Mouse (Mus musculus) midbrain, postnatal 0 days (tissue): ENCODE data around the gene Sema4d. TPM values are rescaled to one million over a fixed set of nuclear protein-coding genes. Genes with fewer than 3 reads are reported as not detected.

Experiments
- ATAC-seq: fragments of 200-750 bp; cut with Nextera tagmentation; 2 replicates; pipeline ENCODE4 v1.8.0; 2017; ENCODE audit warnings: moderate number of reproducible peaks, mild to moderate bottlenecking, moderate TSS enrichment, moderate library complexity; ENCODE audit not compliant: low FRiP score
- DNase-seq: peaks from one replicate; pipeline ENCODE4 v3.0.0-alpha.2; 2015; ENCODE audit warnings: low spot score
- H3K27ac ChIP-seq: fragments of 300-500 bp; sonication (generic); 2 replicates; pipeline ENCODE4 v1.5.1; 2014; ENCODE audit warnings: low read depth, mild to moderate bottlenecking, low read length, mixed read lengths
- H3K27me3 ChIP-seq: fragments of 300-500 bp; sonication (generic); 2 replicates; pipeline ENCODE4 v1.6.1; 2014; ENCODE audit warnings: low read length, control low read depth, mixed read lengths; ENCODE audit not compliant: insufficient read depth
- H3K36me3 ChIP-seq: fragments of 300-500 bp; sonication (generic); 2 replicates; pipeline ENCODE4 v1.6.1; 2014; ENCODE audit warnings: low read length, control low read depth, mixed read lengths; ENCODE audit not compliant: insufficient read depth
- H3K4me1 ChIP-seq: fragments of 300-500 bp; sonication (generic); 2 replicates; pipeline ENCODE4 v1.6.1; 2014; ENCODE audit warnings: mild to moderate bottlenecking, control low read depth, antibody characterized with exemption, low read length, mixed read lengths; ENCODE audit not compliant: insufficient read depth
- H3K4me2 ChIP-seq: fragments of 300-500 bp; sonication (generic); 2 replicates; pipeline ENCODE4 v1.6.1; 2014; ENCODE audit warnings: low read depth, mild to moderate bottlenecking, low read length, mixed read lengths; ENCODE audit not compliant: poor library complexity, severe bottlenecking
- H3K4me3 ChIP-seq: fragments of 300-500 bp; sonication (generic); 2 replicates; pipeline ENCODE4 v1.5.1; 2014; ENCODE audit warnings: low read depth, mild to moderate bottlenecking, low read length, moderate library complexity
- H3K9ac ChIP-seq: fragments of 300-500 bp; sonication (generic); replicated peaks from 2 replicates; pipeline ENCODE4 v1.6.1; 2014; ENCODE audit warnings: mild to moderate bottlenecking, low read length, moderate library complexity, mixed read lengths; ENCODE audit not compliant: poor library complexity, severe bottlenecking
- H3K9me3 ChIP-seq: fragments of 300-500 bp; sonication (generic); 2 replicates; pipeline ENCODE4 v1.6.1; 2016; ENCODE audit warnings: low read length, control low read depth
- CTCF ChIP-seq: IDR thresholded peaks from 2 replicates; pipeline ENCODE4 v1.5.1; 2016; ENCODE audit warnings: antibody characterized with exemption, mild to moderate bottlenecking
- WGBS: fragments of 180-500 bp; shearing (Covaris S2); extraction: QIAGEN DNeasy Blood & Tissue Kit; methylation state at CpG from one replicate; pipeline ENCODE4 v1.1.7; 2014; 5-methylcytosine and 5-hydroxymethylcytosine counted together
- polyA plus RNA-seq: library from polyadenylated mRNA; unstranded; fragments of >200 nt; fragmentation: Nextera tagmentation; extraction: Ambion mirVana; gene quantifications from 2 replicates; pipeline ENCODE4 v1.2.1, GENCODE M21; 2015
- total RNA-seq: library from RNA; depleted of rRNA; stranded (reverse); fragments of >200 nt; gene quantifications from 2 replicates; pipeline ENCODE4 v1.2.3, GENCODE M21; 2014

Sema4d gene
- total and polyA plus RNA-seq, 2 experiments from 2014 or later, result 13.7 to 19.3 TPM

- no peaks in the 10 kb centered on the region for H3K36me3 ChIP-seq
- no peak overlapping the region for H3K27ac ChIP-seq
- no peak overlapping the region for H3K9ac ChIP-seq
- no peaks in the 10 kb centered on the region for H3K27me3 ChIP-seq
- H3K9me3 ChIP-seq, result no peaks in the 10 kb centered on the region
- DNase-seq, result no peak
- no peak overlapping the region for H3K4me2 ChIP-seq
- ATAC-seq, result no peak
- no peak overlapping the region for H3K4me3 ChIP-seq
- H3K4me1 ChIP-seq, result no peaks in the 10 kb centered on the region
- no peak for TF ChIP-seq CTCF
- 55% methylated on average over 8 of the region's 8 CpGs for WGBS
These were observed 4.6 kb upstream of the Sema4d start for GRCm38 (mm10) chr13:51797899-51798746.

DNA sequence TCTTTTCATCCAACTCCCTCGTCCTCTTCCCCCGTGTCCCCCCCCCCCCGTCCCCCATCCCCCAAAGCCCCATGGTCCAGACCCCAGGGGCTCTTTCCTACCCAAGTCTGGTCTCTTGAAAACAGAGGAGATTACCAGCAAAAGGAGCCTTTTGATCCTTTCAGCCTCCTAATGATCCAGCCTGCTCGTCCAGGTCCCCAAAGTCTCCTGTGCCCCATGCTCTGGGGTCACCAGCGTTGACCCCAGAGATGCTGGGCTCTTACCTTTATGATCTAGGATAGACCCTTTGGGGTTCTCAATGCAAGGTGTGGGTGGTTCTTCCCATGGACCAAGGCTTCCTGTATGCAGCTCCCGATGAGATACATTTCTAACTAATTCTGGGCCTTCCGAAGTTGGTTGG, 401 bp upstream of the Sema4d start:
- no peaks in the 10 kb centered on the region for H3K27me3 ChIP-seq
- H3K4me1 ChIP-seq, result peaks cover 18% of the 10 kb centered on the region
- no peak for DNase-seq
- H3K9me3 ChIP-seq, result no peaks in the 10 kb centered on the region
- no peak for TF ChIP-seq CTCF
- 0 out of 2 replicates have a peak overlapping the region, but pooled peaks have one; percentile 29 for H3K9ac ChIP-seq
- ATAC-seq, result no peak
- peak overlapping the region; percentile 82; the same call in 1 of the 2 replicates for H3K27ac ChIP-seq
- peak overlapping the region; percentile 84 for H3K4me2 ChIP-seq
- H3K4me3 ChIP-seq, result peak overlapping the region; percentile 94
- 31% methylated on average over 6 of the region's 7 CpGs for WGBS
- H3K36me3 ChIP-seq, result no peaks in the 10 kb centered on the region

DNA sequence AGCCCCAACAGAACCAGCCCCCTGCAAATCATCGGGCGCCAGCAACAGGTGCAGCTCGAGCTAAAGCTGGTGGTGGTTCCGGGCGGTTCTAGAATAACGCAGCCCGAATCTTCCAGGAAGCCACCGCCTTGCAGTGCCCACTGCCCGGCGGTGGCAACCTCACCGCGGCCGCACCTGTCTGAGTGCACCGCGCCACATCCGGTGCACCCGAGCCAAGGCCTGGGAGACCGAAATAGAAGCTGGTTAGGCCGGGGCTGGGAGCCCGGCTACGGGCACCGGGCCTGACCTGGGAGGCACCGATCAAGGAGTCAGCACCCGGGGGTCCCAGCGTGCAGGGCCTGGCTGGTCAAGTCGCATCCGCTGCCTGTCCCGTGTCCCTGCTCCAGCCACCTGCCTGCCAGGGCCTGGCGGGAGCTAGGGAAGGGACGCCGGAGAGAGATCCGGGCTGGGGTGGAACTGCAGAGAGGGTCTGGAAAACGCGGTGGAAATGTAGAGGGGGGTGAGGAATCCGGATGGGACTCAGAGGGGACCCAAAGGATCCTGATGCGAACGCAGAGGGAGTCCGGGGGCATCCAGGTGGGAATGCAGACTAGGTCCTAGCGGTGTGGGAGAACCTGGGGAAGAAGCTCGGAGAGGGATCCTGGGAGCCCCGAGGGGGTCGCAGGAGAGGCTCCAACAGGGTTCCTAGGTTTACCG, 670 bp downstream of the Sema4d start:
- Histone ChIP-seq H3K27me3 (no peaks in the 10 kb centered on the region), H3K4me3 (peak overlapping the region; percentile 94), H3K4me2 (peak overlapping the region; percentile 84), H3K9ac (peak overlapping the region; percentile 93), H3K9me3 (no peaks in the 10 kb centered on the region), H3K4me1 (peaks cover 18% of the 10 kb centered on the region), H3K36me3 (no peaks in the 10 kb centered on the region), H3K27ac (peak overlapping the region; percentile 82)
- DNase-seq (no peak), ATAC-seq (peak; percentile 71)
- WGBS, result under 1% methylated on average over 41 of the region's 43 CpGs
- TF ChIP-seq CTCF, result no peak; the same call in 1 of the 2 replicates

DNA sequence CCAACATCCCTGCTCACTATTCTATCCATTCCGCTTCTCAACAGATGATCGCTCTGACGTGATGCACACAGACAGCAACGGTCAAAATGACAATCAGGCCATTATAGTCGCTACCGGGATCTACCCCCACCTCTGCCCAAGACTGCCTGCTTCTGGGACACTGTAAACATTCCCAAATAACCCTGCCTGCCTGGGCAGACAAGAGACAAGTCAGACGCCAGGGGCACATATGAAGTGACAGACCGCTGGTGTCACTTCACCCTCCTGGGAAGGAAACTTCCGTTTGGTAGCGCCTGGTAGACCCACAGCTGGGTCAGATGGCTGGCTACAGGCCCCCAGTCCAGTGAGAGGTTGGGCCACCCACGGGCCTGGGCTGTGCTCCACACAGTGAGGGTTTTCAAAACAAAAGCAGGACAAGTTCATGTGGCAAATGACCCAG, 1.4 kb downstream of the Sema4d start:
- 34% methylated on average over 11 of the region's 11 CpGs for WGBS
- no peaks in the 10 kb centered on the region for H3K9me3 ChIP-seq
- no peak for TF ChIP-seq CTCF
- H3K36me3 ChIP-seq, result no peaks in the 10 kb centered on the region
- DNase-seq (no peak), ATAC-seq (peak; percentile 25; the same call in 1 of the 2 replicates)
- H3K27me3 ChIP-seq, result no peaks in the 10 kb centered on the region
- H3K4me3 ChIP-seq, result peak overlapping the region; percentile 94
- peak overlapping the region; percentile 82; the same call in 1 of the 2 replicates for H3K27ac ChIP-seq
- peaks cover 18% of the 10 kb centered on the region for H3K4me1 ChIP-seq
- H3K4me2 ChIP-seq, result peak overlapping the region; percentile 84
- peak overlapping the region; percentile 93 for H3K9ac ChIP-seq

DNA sequence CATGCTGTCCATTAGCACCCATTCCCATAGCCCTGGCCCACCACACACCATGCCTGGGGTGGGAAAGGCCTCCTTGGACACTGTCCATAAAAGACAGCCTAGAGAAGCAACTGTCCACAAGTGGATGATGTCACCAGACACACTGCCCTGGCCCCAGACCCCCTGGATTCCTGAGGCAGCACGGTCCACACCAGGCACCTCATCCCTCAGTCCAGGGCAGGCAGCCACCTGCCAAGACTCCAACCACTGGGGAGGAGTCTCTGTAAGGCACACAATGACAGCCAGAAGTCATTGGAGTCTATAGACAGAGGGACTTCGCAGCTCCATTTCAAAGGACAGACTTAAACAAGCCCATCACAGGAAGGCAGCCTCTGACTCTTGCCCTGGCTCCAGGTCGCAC, 1.9 kb downstream of the Sema4d start:
- ATAC-seq (no peak), DNase-seq (no peak)
- WGBS, result 59% methylated on average over 3 of the region's 3 CpGs
- TF ChIP-seq CTCF, result no peak
- Histone ChIP-seq H3K4me2 (peak overlapping the region; percentile 84), H3K9ac (peak overlapping the region; percentile 93; the same call in 1 of the 2 replicates), H3K4me3 (peak overlapping the region; percentile 94; the same call in 1 of the 2 replicates), H3K36me3 (no peaks in the 10 kb centered on the region), H3K4me1 (peaks cover 18% of the 10 kb centered on the region), H3K9me3 (no peaks in the 10 kb centered on the region), H3K27me3 (no peaks in the 10 kb centered on the region), H3K27ac (no peak overlapping the region)
